Mouse (Mus musculus): ENCODE data around the gene Dglucy. TPM values are rescaled to one million over a fixed set of nuclear protein-coding genes. Genes with fewer than 3 reads are reported as not detected.
A peak's percentile ranks its signal among the peaks of the same experiment; 100 is the strongest.

Gene Dglucy
- polyA plus RNA-seq, 1 experiment = 5.2 TPM

GRCm38 (mm10) chr12:100839926-100840325 is 61.1 kb downstream of the Dglucy start:
- H3K4me1 ChIP-seq (ENCODE audit: control insufficient read depth, insufficient read depth, low read length) = peaks cover 12% of the 10 kb centered on the region
- no peak overlapping the region for H3K27ac ChIP-seq (ENCODE audit: control insufficient read depth, insufficient read depth, low read depth, low read length, poor library complexity)
- WGBS = 89% methylated on average over 6 of the region's 6 CpGs
- no peak for TF ChIP-seq CTCF (IDR thresholded peaks at IDR 0.05; ENCODE audit: control insufficient read depth, insufficient read depth, low read length)
- TF ChIP-seq POLR2A (IDR thresholded peaks at IDR 0.05; ENCODE audit: borderline replicate concordance, control insufficient read depth, low read depth, low read length) = no peak
- H3K4me3 ChIP-seq (replicated peaks; ENCODE audit: control insufficient read depth, low read depth, low read length) = no peak overlapping the region

GRCm38 (mm10) chr12:100841211-100841792 is 62.4 kb downstream of the Dglucy start:
- Histone ChIP-seq H3K27ac (ENCODE audit: control insufficient read depth, insufficient read depth, low read depth, low read length, poor library complexity) (no peak overlapping the region), H3K4me3 (replicated peaks; ENCODE audit: control insufficient read depth, low read depth, low read length) (no peak overlapping the region), H3K4me1 (ENCODE audit: control insufficient read depth, insufficient read depth, low read length) (peaks cover 10% of the 10 kb centered on the region)
- 11% methylated on average over 3 of the region's 3 CpGs for WGBS
- peak; percentile 97 for TF ChIP-seq CTCF (IDR thresholded peaks at IDR 0.05; ENCODE audit: control insufficient read depth, insufficient read depth, low read length)
- no peak for TF ChIP-seq POLR2A (IDR thresholded peaks at IDR 0.05; ENCODE audit: borderline replicate concordance, control insufficient read depth, low read depth, low read length)

- Histone ChIP-seq H3K4me1 (ENCODE audit: control insufficient read depth, insufficient read depth, low read length) (peaks cover 6% of the 10 kb centered on the region), H3K4me3 (replicated peaks; ENCODE audit: control insufficient read depth, low read depth, low read length) (no peak overlapping the region), H3K27ac (ENCODE audit: control insufficient read depth, insufficient read depth, low read depth, low read length, poor library complexity) (no peak overlapping the region)
- 81% methylated on average over 4 of the region's 4 CpGs for WGBS
- no peak for TF ChIP-seq CTCF (IDR thresholded peaks at IDR 0.05; ENCODE audit: control insufficient read depth, insufficient read depth, low read length)
- TF ChIP-seq POLR2A (IDR thresholded peaks at IDR 0.05; ENCODE audit: borderline replicate concordance, control insufficient read depth, low read depth, low read length) = no peak
These were observed 64.3 kb downstream of the Dglucy start for GRCm38 (mm10) chr12:100843171-100843570.

- 84% methylated on average over 7 of the region's 7 CpGs for WGBS
- TF ChIP-seq POLR2A (IDR thresholded peaks at IDR 0.05; ENCODE audit: borderline replicate concordance, control insufficient read depth, low read depth, low read length) (no peak), CTCF (IDR thresholded peaks at IDR 0.05; ENCODE audit: control insufficient read depth, insufficient read depth, low read length) (no peak)
- Histone ChIP-seq H3K4me1 (ENCODE audit: control insufficient read depth, insufficient read depth, low read length) (no peaks in the 10 kb centered on the region; the same call in 1 of the 2 replicates), H3K4me3 (replicated peaks; ENCODE audit: control insufficient read depth, low read depth, low read length) (no peak overlapping the region), H3K27ac (ENCODE audit: control insufficient read depth, insufficient read depth, low read depth, low read length, poor library complexity) (no peak overlapping the region)
These were observed 65.7 kb downstream of the Dglucy start for GRCm38 (mm10) chr12:100844546-100844945.

- Histone ChIP-seq H3K4me1 (ENCODE audit: control insufficient read depth, insufficient read depth, low read length) (no peaks in the 10 kb centered on the region), H3K4me3 (replicated peaks; ENCODE audit: control insufficient read depth, low read depth, low read length) (no peak overlapping the region), H3K27ac (ENCODE audit: control insufficient read depth, insufficient read depth, low read depth, low read length, poor library complexity) (no peak overlapping the region)
- no peak for TF ChIP-seq CTCF (IDR thresholded peaks at IDR 0.05; ENCODE audit: control insufficient read depth, insufficient read depth, low read length)
- no peak for TF ChIP-seq POLR2A (IDR thresholded peaks at IDR 0.05; ENCODE audit: borderline replicate concordance, control insufficient read depth, low read depth, low read length)
- WGBS = 48% methylated on average over 2 of the region's 2 CpGs
These were observed 67.0 kb downstream of the Dglucy start for GRCm38 (mm10) chr12:100845829-100846228.

- 78% methylated on average over 1 of the region's 1 CpGs for WGBS
- Histone ChIP-seq H3K4me1 (ENCODE audit: control insufficient read depth, insufficient read depth, low read length) (no peaks in the 10 kb centered on the region), H3K27ac (ENCODE audit: control insufficient read depth, insufficient read depth, low read depth, low read length, poor library complexity) (no peak overlapping the region), H3K4me3 (replicated peaks; ENCODE audit: control insufficient read depth, low read depth, low read length) (no peak overlapping the region)
- TF ChIP-seq CTCF (IDR thresholded peaks at IDR 0.05; ENCODE audit: control insufficient read depth, insufficient read depth, low read length) (no peak), POLR2A (IDR thresholded peaks at IDR 0.05; ENCODE audit: borderline replicate concordance, control insufficient read depth, low read depth, low read length) (no peak)
These were observed 67.7 kb downstream of the Dglucy start for GRCm38 (mm10) chr12:100846566-100846965.

GRCm38 (mm10) chr12:100847437-100848080 is 68.7 kb downstream of the Dglucy start:
- Histone ChIP-seq H3K4me3 (replicated peaks; ENCODE audit: control insufficient read depth, low read depth, low read length) (no peak overlapping the region), H3K4me1 (ENCODE audit: control insufficient read depth, insufficient read depth, low read length) (peaks cover 1% of the 10 kb centered on the region; the same call in 1 of the 2 replicates), H3K27ac (ENCODE audit: control insufficient read depth, insufficient read depth, low read depth, low read length, poor library complexity) (no peak overlapping the region)
- 90% methylated on average over 11 of the region's 11 CpGs for WGBS
- no peak for TF ChIP-seq CTCF (IDR thresholded peaks at IDR 0.05; ENCODE audit: control insufficient read depth, insufficient read depth, low read length)
- TF ChIP-seq POLR2A (IDR thresholded peaks at IDR 0.05; ENCODE audit: borderline replicate concordance, control insufficient read depth, low read depth, low read length) = no peak

GRCm38 (mm10) chr12:100849421-100850138 is 70.7 kb downstream of the Dglucy start:
- Histone ChIP-seq H3K4me1 (ENCODE audit: control insufficient read depth, insufficient read depth, low read length) (peaks cover 3% of the 10 kb centered on the region; the same call in 1 of the 2 replicates), H3K27ac (ENCODE audit: control insufficient read depth, insufficient read depth, low read depth, low read length, poor library complexity) (no peak overlapping the region), H3K4me3 (replicated peaks; ENCODE audit: control insufficient read depth, low read depth, low read length) (no peak overlapping the region)
- WGBS = 71% methylated on average over 7 of the region's 7 CpGs
- TF ChIP-seq CTCF (IDR thresholded peaks at IDR 0.05; ENCODE audit: control insufficient read depth, insufficient read depth, low read length) (peak; percentile 56), POLR2A (IDR thresholded peaks at IDR 0.05; ENCODE audit: borderline replicate concordance, control insufficient read depth, low read depth, low read length) (no peak)

Measured in bone marrow, adult 2 months (tissue).